Mouse (Mus musculus) monocyte, adult 5-6 weeks (primary cell): ENCODE results near the gene Lyrm1. TPM values are rescaled to one million over a fixed set of nuclear protein-coding genes. Genes with fewer than 3 reads are reported as not detected.

Experiments used
- ATAC-seq: fragments of 153-309, 156-312 bp; replicated peaks from 2 replicates; pipeline ENCODE4 v1.8.0; 2017; ENCODE audit warnings: mild to moderate bottlenecking; ENCODE audit not compliant: low TSS enrichment, insufficient number of reproducible peaks, severe bottlenecking, poor library complexity, low FRiP score
- total RNA-seq: library from RNA; stranded (forward); fragments of 200-1000, 200-491, 200-594 nt; gene quantifications from 3 replicates; pipeline ENCODE4 v1.2.3, GENCODE M21; 2017

Lyrm1 gene
- total RNA-seq: 4.4 to 8.8 TPM (median 8.6 TPM) in 3 replicates

DNA sequence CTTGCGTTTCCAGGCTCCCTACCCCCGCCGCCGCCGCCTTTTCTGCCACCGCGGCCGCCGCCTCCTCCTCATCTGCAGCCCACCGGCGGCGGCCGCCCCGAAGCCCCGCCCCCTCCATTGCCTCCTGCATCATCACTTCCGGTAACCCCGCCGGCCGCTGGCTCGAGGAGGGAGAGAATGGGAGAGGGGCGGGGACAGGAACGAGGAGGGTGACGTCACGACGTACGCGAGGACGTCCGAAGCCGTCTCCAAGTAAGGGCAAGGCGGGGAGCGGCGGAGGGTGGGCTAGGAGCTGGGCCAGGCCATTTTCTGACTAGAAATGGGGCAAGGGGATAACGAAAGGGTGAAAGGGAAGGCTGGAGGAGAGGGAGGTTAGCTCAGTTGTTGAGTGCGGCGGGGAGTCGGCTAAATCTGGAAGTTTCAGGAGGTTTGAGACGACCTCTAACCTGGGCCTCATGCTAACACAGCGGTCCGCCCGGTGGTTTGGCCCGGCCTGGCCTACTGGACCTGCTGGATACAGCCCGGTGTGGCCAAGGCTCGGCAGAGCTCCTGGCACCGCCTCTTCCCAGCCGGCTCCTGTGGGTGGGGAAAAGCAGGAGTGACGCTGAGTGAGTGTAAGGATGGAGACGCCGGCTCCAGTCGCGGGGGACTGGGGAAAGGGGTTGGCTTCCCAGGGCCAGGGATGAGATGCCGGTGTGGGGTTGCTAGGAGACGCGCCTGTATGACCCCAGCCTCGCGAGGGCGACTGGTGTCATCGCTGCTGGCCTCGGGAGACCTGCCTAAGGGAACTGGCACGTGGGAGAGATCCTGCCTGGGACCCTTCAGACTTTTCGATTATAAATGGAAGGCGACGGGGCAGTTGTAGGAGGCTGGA, at the start of gene Lyrm1, which contains the start of gene Dcun1d3:
TSS of gene Lyrm1 (plus strand) at position 223 of the 874 bp plus-strand sequence.
TSS of gene Dcun1d3 (minus strand) at position 660 of the 874 bp plus-strand sequence.
- ATAC-seq: peak; percentile 99

DNA sequence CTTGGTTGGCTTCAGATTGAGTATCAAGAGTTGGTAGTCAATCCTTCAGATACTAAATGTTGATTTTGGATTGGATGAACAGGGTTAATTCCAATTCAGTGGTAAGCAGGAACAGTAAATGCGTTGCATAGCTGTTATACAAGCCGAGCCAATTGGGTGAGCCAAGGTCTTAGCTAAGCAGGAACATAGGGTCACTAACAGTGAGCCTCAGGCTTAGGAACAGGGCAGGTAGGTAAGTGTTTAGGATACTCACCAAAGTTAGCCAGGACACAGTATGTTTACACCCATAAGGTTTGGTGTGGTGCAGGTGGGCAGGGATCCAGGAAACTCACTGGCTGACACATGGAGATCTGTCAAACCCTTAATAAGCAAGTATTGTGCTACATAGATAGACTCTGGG, 48.3 kb upstream of the Lyrm1 start:
- no peak for ATAC-seq

GRCm38 (mm10) chr7:119849096-119849495, 46.6 kb upstream of the Lyrm1 start:
- ATAC-seq: peak; percentile 43; the same call in 1 of the 2 replicates

GRCm38 (mm10) chr7:119850737-119851136, 44.9 kb upstream of the Lyrm1 start:
- ATAC-seq: no peak

- ATAC-seq: no peak
Observed at GRCm38 (mm10) chr7:119852494-119852893, 43.2 kb upstream of the Lyrm1 start.

DNA sequence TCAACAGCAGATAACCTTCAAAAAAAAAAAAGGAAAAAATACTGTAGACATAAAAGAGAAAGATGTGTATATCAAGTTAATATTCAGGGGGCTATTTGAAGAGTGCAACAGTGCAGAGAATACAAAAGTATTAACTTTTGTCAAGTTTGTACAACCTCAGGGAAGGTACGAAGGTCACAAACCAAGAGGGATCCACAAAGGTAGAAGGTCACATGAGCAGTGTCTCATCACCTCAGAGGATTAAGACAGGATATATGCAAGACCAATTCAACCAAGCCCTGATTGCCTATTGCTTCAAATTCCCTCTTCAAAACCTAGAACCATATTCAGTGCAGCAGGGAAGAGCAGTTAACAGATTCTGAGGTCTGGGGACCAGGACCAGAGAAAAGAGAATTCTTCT, 42.5 kb upstream of the Lyrm1 start:
- no peak for ATAC-seq

GRCm38 (mm10) chr7:119854362-119854761, 41.3 kb upstream of the Lyrm1 start:
- ATAC-seq: no peak

- no peak for ATAC-seq
Observed at GRCm38 (mm10) chr7:119855031-119855430, 40.6 kb upstream of the Lyrm1 start.

- no peak for ATAC-seq
Observed at GRCm38 (mm10) chr7:119859476-119859875, 36.2 kb upstream of the Lyrm1 start.

DNA sequence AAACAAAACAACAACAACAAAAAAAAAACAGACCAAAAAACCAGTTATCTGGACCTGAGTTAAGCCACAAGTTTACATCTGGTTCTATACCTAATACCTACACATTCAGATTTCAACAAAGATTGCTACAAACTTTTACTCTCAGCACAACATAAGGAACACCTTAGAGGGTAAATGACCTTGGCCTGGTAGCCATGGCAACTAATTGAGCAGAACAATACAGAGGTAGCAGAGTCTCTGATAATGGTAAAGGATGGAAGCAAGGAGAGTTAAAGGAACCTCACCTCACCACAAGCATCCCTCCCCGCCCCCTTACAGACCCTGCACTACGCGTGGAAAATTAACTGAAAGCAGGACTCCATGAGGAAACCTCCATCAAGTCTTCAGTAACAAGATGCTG, 35.5 kb upstream of the Lyrm1 start:
- no peak for ATAC-seq

DNA sequence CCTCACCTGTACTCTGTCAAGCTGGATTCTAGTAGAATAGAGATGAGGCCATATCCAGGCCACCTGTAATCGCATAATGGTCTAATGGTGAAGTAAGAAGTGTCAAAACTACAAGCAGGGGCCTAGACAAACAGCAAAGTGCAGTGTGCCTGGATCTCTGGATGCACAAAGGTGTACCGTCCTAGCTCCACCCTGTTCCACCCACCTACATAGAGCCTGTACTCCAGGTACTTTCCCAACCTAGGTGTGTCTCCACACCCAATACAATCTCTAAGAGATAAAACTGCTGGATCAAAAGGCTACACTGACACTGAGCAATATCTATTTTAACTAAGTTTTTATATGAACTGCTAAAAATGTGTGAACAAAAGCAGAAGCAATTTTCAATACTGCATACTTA, 35.1 kb upstream of the Lyrm1 start:
- no peak for ATAC-seq

- no peak for ATAC-seq
Observed at GRCm38 (mm10) chr7:119860971-119861334, 34.7 kb upstream of the Lyrm1 start.

DNA sequence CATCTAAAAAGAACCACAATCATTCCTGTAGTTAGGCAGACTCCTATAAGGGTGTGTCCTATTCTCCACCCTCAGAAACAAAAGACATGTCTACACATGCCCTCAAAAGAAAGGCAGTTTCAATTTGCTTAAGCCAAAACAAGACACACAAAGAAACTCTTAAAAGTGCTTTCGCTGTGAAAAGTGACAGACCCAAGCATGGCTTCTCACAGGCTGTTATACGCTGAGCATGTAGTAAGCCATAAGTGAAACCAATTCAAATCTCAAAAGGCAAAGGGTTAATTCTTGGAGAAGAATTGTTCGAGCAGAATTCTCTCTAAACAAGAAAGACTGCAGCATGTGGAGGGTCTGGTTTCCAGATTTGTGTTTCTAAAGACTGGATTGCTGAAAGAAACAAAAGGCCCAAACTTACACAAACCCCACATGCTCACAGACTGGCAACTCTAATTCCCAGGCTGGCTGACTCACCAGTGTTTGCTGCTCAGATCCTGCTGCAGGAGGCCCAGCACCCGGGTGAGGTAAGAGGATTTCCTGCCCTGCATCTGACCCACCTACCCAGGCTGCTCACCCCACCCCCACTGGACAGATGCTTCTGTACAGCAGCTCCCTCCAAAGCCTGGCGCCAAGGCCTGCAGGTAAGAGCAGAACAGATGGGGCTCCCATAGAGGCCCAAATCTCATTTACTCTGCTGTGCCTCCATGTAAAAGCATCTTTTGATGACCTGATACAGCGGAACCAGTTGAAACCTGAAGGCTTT, 34.1 kb upstream of the Lyrm1 start:
- no peak for ATAC-seq

- no peak for ATAC-seq
Observed at GRCm38 (mm10) chr7:119862167-119862566, 33.5 kb upstream of the Lyrm1 start.

- ATAC-seq: no peak
Observed at GRCm38 (mm10) chr7:119864500-119864899, 31.2 kb upstream of the Lyrm1 start.

DNA sequence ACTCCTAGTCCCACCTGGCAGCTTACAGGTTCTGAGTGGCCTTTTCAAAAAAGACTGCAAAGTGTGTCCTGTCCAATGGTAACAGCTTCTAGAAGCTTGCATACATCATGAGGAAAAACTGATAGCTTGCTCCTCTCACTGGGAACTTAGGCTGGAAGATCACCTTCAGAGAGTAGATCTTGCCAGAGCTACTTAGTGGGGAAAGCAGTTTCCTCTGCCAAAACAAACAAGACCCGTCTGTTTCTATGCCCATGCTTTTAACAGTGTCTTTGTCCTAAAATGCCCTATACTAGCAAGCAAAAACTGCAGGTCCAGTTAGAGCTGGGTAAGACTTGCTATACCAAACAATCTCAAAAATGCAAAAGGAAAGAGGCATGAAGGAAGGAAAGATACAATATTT, 29.5 kb upstream of the Lyrm1 start:
- ATAC-seq: no peak

- no peak for ATAC-seq
Observed at GRCm38 (mm10) chr7:119872204-119872603, 23.5 kb upstream of the Lyrm1 start.

GRCm38 (mm10) chr7:119873050-119873449, 22.6 kb upstream of the Lyrm1 start:
- ATAC-seq: no peak

- no peak for ATAC-seq
Observed at GRCm38 (mm10) chr7:119875776-119876440, 19.8 kb upstream of the Lyrm1 start.
